Mouse (Mus musculus): Measurements from ENCODE around the gene Tma7. TPM values are rescaled to one million over a fixed set of nuclear protein-coding genes. Genes with fewer than 3 reads are reported as not detected.

Gene Tma7
- total and polyA plus RNA-seq, 3 experiments: 366 to 400 TPM; not detected in 1

DNA sequence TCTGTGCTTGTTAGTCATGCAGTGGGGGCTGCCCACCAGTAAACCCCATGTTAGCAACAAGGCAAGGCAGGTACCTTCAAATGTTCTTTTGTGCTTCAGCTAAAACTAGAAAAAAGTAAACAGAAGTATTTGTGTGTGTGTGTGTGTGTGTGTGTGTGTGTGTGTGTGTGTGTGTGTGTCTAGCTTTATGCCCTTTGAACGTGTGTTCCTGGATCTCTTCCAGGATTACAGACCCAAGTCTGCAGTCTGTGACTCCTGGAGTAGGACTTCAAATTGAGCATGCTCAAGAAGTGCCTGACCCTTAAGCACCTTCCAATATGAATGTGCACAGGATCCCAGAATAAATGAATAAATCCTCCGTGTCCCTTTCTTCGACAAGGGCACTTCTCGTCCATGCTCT, 44.7 kb upstream of the Tma7 start:
- no peak for TF ChIP-seq BHLHE40 (IDR thresholded peaks at IDR 0.05; ENCODE audit: borderline replicate concordance, low read depth, low read length)
- H3K4me3 ChIP-seq (ENCODE audit: control insufficient read depth in 1 of 2, insufficient read depth in 1 of 2, low read depth in 2 of 2, low read length in 2 of 2): no peak overlapping the region
- H3K9me3 ChIP-seq (replicated peaks; ENCODE audit: insufficient read depth, low read length): no peaks in the 10 kb centered on the region
- no peak overlapping the region for H3K27ac ChIP-seq (ENCODE audit: control insufficient read depth, low read depth, low read length)
- no peak for DNase-seq (ENCODE audit: low read depth, low spot score)
- peaks cover 0 to 4% of the 10 kb centered on the region in 2 experiments; a peak in 2 of 4 replicates for H3K36me3 ChIP-seq (ENCODE audit: control insufficient read depth in 1 of 2, insufficient read depth in 2 of 2, low read length in 2 of 2)
- H3K27me3 ChIP-seq (ENCODE audit: control insufficient read depth in 1 of 2, insufficient read depth in 2 of 2, low read length in 2 of 2): peaks cover 0 to 3% of the 10 kb centered on the region in 2 experiments; a peak in 2 of 4 replicates
- peaks cover 2 to 14% of the 10 kb centered on the region in 2 experiments; a peak in 3 of 4 replicates for H3K4me1 ChIP-seq (ENCODE audit: control insufficient read depth in 1 of 2, insufficient read depth in 2 of 2, low read length in 2 of 2)
- H3K9ac ChIP-seq (ENCODE audit: control insufficient read depth, low read depth, low read length, poor library complexity, severe bottlenecking): no peak overlapping the region
- no peaks in the 10 kb centered on the region for H3K79me2 ChIP-seq (ENCODE audit: control insufficient read depth, insufficient read depth, low read length, poor library complexity)

GRCm38 (mm10) chr9:109125481-109125880, 43.1 kb upstream of the Tma7 start:
- Histone ChIP-seq H3K27me3 (ENCODE audit: control insufficient read depth in 1 of 2, insufficient read depth in 2 of 2, low read length in 2 of 2) (peaks cover 0 to 3% of the 10 kb centered on the region in 2 experiments; a peak in 2 of 4 replicates), H3K4me1 (ENCODE audit: control insufficient read depth in 1 of 2, insufficient read depth in 2 of 2, low read length in 2 of 2) (peaks cover 2 to 14% of the 10 kb centered on the region in 2 experiments; a peak in 3 of 4 replicates), H3K36me3 (ENCODE audit: control insufficient read depth in 1 of 2, insufficient read depth in 2 of 2, low read length in 2 of 2) (peaks cover 0 to 4% of the 10 kb centered on the region in 2 experiments; a peak in 2 of 4 replicates), H3K27ac (ENCODE audit: control insufficient read depth, low read depth, low read length) (no peak overlapping the region), H3K9me3 (replicated peaks; ENCODE audit: insufficient read depth, low read length) (no peaks in the 10 kb centered on the region), H3K9ac (ENCODE audit: control insufficient read depth, low read depth, low read length, poor library complexity, severe bottlenecking) (no peak overlapping the region), H3K79me2 (ENCODE audit: control insufficient read depth, insufficient read depth, low read length, poor library complexity) (no peaks in the 10 kb centered on the region), H3K4me3 (ENCODE audit: control insufficient read depth in 1 of 2, insufficient read depth in 1 of 2, low read depth in 2 of 2, low read length in 2 of 2) (no peak overlapping the region)
- TF ChIP-seq SIN3A (IDR thresholded peaks at IDR 0.05; ENCODE audit: low read length) (no peak), MAX (IDR thresholded peaks at IDR 0.05; ENCODE audit: low read length) (no peak), ETS1 (IDR thresholded peaks at IDR 0.05; ENCODE audit: low read depth, low read length) (no peak), MAFK (IDR thresholded peaks at IDR 0.05; ENCODE audit: borderline replicate concordance, low read depth, low read length) (no peak), E2F4 (IDR thresholded peaks at IDR 0.05; ENCODE audit: borderline replicate concordance, low read depth, low read length) (no peak)
- no peak for DNase-seq (ENCODE audit: low read depth, low spot score)

- TF ChIP-seq CHD1 (IDR thresholded peaks at IDR 0.05; ENCODE audit: low read depth, low read length): no peak
- no peak for TF ChIP-seq GATA1 (IDR thresholded peaks at IDR 0.05; ENCODE audit: low read depth, low read length)
- TF ChIP-seq RCOR1 (IDR thresholded peaks at IDR 0.05; ENCODE audit: low read depth, low read length): no peak
- TF ChIP-seq UBTF (IDR thresholded peaks at IDR 0.05; ENCODE audit: borderline replicate concordance, insufficient read depth, low read depth, low read length): no peak
- TF ChIP-seq TCF12 (IDR thresholded peaks at IDR 0.05; ENCODE audit: low read depth, low read length): no peak
- TF ChIP-seq CTCF (IDR thresholded peaks at IDR 0.05 in 2 of 3, conservative IDR thresholded peaks at IDR 0.05 in 1 of 3; ENCODE audit: control insufficient read depth in 1 of 3, insufficient read depth in 1 of 3, low read depth in 2 of 3, low read length in 3 of 3, poor library complexity in 1 of 3, severe bottlenecking in 1 of 3): no peak
- no peak for TF ChIP-seq TBP (IDR thresholded peaks at IDR 0.05; ENCODE audit: low read depth, low read length)
- TF ChIP-seq TAL1 (IDR thresholded peaks at IDR 0.05; ENCODE audit: low read length): no peak
- no peak for TF ChIP-seq KAT2A (conservative IDR thresholded peaks at IDR 0.05; ENCODE audit: low read depth, low read length)
- TF ChIP-seq NRF1 (IDR thresholded peaks at IDR 0.05; ENCODE audit: insufficient read depth, low read depth, low read length, poor library complexity, severe bottlenecking): no peak
- TF ChIP-seq MAX (IDR thresholded peaks at IDR 0.05; ENCODE audit: low read length): no peak
- TF ChIP-seq HCFC1 (IDR thresholded peaks at IDR 0.05; ENCODE audit: low read depth, low read length): no peak
- no peak for TF ChIP-seq BHLHE40 (IDR thresholded peaks at IDR 0.05; ENCODE audit: borderline replicate concordance, low read depth, low read length)
- no peak for TF ChIP-seq MAZ (IDR thresholded peaks at IDR 0.05; ENCODE audit: low read depth, low read length)
- TF ChIP-seq EP300 (IDR thresholded peaks at IDR 0.05; ENCODE audit: low read depth in 1 of 2, low read length in 2 of 2): no peak
- no peak for TF ChIP-seq ETS1 (IDR thresholded peaks at IDR 0.05; ENCODE audit: low read depth, low read length)
- TF ChIP-seq POLR2AphosphoS5 (IDR thresholded peaks at IDR 0.05; ENCODE audit: borderline replicate concordance, low read depth, low read length): no peak
- no peak for TF ChIP-seq MXI1 (IDR thresholded peaks at IDR 0.05; ENCODE audit: low read depth, low read length)
- TF ChIP-seq SIN3A (IDR thresholded peaks at IDR 0.05; ENCODE audit: low read length): no peak
- TF ChIP-seq ZMIZ1 (IDR thresholded peaks at IDR 0.05; ENCODE audit: low read depth, low read length): no peak
- H3K36me3 ChIP-seq (ENCODE audit: control insufficient read depth in 1 of 2, insufficient read depth in 2 of 2, low read length in 2 of 2): peaks cover 0 to 4% of the 10 kb centered on the region in 2 experiments; a peak in 2 of 4 replicates
- H3K4me3 ChIP-seq (ENCODE audit: control insufficient read depth in 1 of 2, insufficient read depth in 1 of 2, low read depth in 2 of 2, low read length in 2 of 2): no peak overlapping the region
Measured at GRCm38 (mm10) chr9:109125043-109125442, 42.7 kb upstream of the Tma7 start.

More at GRCm38 (mm10) chr9:109125043-109125442, 42.7 kb upstream of the Tma7 start:
- no peak overlapping the region for H3K27ac ChIP-seq (ENCODE audit: control insufficient read depth, low read depth, low read length)
- no peaks in the 10 kb centered on the region for H3K79me2 ChIP-seq (ENCODE audit: control insufficient read depth, insufficient read depth, low read length, poor library complexity)
- DNase-seq (ENCODE audit: low read depth, low spot score): no peak
- no peak overlapping the region for H3K9ac ChIP-seq (ENCODE audit: control insufficient read depth, low read depth, low read length, poor library complexity, severe bottlenecking)
- peaks cover 0 to 3% of the 10 kb centered on the region in 2 experiments; a peak in 2 of 4 replicates for H3K27me3 ChIP-seq (ENCODE audit: control insufficient read depth in 1 of 2, insufficient read depth in 2 of 2, low read length in 2 of 2)
- H3K4me1 ChIP-seq (ENCODE audit: control insufficient read depth in 1 of 2, insufficient read depth in 2 of 2, low read length in 2 of 2): peaks cover 2 to 14% of the 10 kb centered on the region in 2 experiments; a peak in 3 of 4 replicates
- no peaks in the 10 kb centered on the region for H3K9me3 ChIP-seq (replicated peaks; ENCODE audit: insufficient read depth, low read length)

All from MEL (cell line).